Mouse (Mus musculus): ENCODE measurements around the gene Crk. TPM values are rescaled to one million over a fixed set of nuclear protein-coding genes. Genes with fewer than 3 reads are reported as not detected.
"Not testable (repeated sequence)": the region's sequence is repeated elsewhere in the genome, so short reads cannot be mapped to it uniquely, and the experiment has no call there.

The Crk gene
- polyA plus RNA-seq, 1 experiment from 2014 or later: 105 TPM

- no peak overlapping the region for H3K27ac ChIP-seq (replicated peaks)
- no peak overlapping the region for H3K9ac ChIP-seq
- no peaks in the 10 kb centered on the region for H3K27me3 ChIP-seq
- H3K4me1 ChIP-seq: 0 out of 2 replicates have a peak, but pooled peaks cover 3% of the 10 kb centered on the region
- ATAC-seq (ENCODE audit: insufficient number of reproducible peaks, low FRiP score, low TSS enrichment, low read depth): no peak
- H3K4me2 ChIP-seq (replicated peaks): no peak overlapping the region
- no peaks in the 10 kb centered on the region for H3K9me3 ChIP-seq (replicated peaks)
- 82% methylated on average over 1 of the region's 1 CpGs for WGBS
- no peak overlapping the region for H3K4me3 ChIP-seq (replicated peaks)
- H3K36me3 ChIP-seq: peaks cover 36% of the 10 kb centered on the region
These were observed 10.9 kb downstream of the Crk start for GRCm38 (mm10) chr11:75689977-75690376.

GRCm38 (mm10) chr11:75691047-75691446 lies 12.0 kb downstream of the Crk start:
- H3K9me3 ChIP-seq (replicated peaks): no peaks in the 10 kb centered on the region
- H3K4me2 ChIP-seq (replicated peaks): no peak overlapping the region
- 0 out of 2 replicates have a peak, but pooled peaks cover 3% of the 10 kb centered on the region for H3K4me1 ChIP-seq
- no peak overlapping the region for H3K4me3 ChIP-seq (replicated peaks)
- ATAC-seq (ENCODE audit: insufficient number of reproducible peaks, low FRiP score, low TSS enrichment, low read depth): no peak
- no peaks in the 10 kb centered on the region for H3K27me3 ChIP-seq
- H3K27ac ChIP-seq (replicated peaks): no peak overlapping the region
- H3K36me3 ChIP-seq: peaks cover 42% of the 10 kb centered on the region
- H3K9ac ChIP-seq: no peak overlapping the region

- Histone ChIP-seq H3K4me2 (replicated peaks) (no peak overlapping the region), H3K27me3 (no peaks in the 10 kb centered on the region), H3K36me3 (peaks cover 61% of the 10 kb centered on the region), H3K27ac (replicated peaks) (no peak overlapping the region), H3K9ac (no peak overlapping the region), H3K4me1 (no peaks in the 10 kb centered on the region), H3K9me3 (replicated peaks) (no peaks in the 10 kb centered on the region), H3K4me3 (replicated peaks) (no peak overlapping the region)
- ATAC-seq (ENCODE audit: insufficient number of reproducible peaks, low FRiP score, low TSS enrichment, low read depth): no peak
- WGBS: 89% methylated on average over 5 of the region's 5 CpGs
These were observed 14.5 kb downstream of the Crk start for GRCm38 (mm10) chr11:75693570-75693969.

GRCm38 (mm10) chr11:75697464-75697863 lies 18.4 kb downstream of the Crk start:
- H3K4me2 ChIP-seq (replicated peaks); H3K27me3 ChIP-seq; ATAC-seq (ENCODE audit: insufficient number of reproducible peaks, low FRiP score, low TSS enrichment, low read depth); H3K9me3 ChIP-seq (replicated peaks); H3K4me1 ChIP-seq; H3K27ac ChIP-seq (replicated peaks); H3K4me3 ChIP-seq (replicated peaks); H3K9ac ChIP-seq: not testable (repeated sequence)
- H3K36me3 ChIP-seq: peaks cover 81% of the 10 kb centered on the region
- 89% methylated on average over 3 of the region's 3 CpGs for WGBS

GRCm38 (mm10) chr11:75700557-75700956 lies 21.5 kb downstream of the Crk start:
- no peaks in the 10 kb centered on the region for H3K9me3 ChIP-seq (replicated peaks)
- WGBS: 94% methylated on average over 5 of the region's 5 CpGs
- H3K27me3 ChIP-seq: no peaks in the 10 kb centered on the region
- H3K27ac ChIP-seq (replicated peaks): no peak overlapping the region
- H3K9ac ChIP-seq: no peak overlapping the region
- ATAC-seq (ENCODE audit: insufficient number of reproducible peaks, low FRiP score, low TSS enrichment, low read depth): no peak
- no peak overlapping the region for H3K4me3 ChIP-seq (replicated peaks)
- H3K4me2 ChIP-seq (replicated peaks): no peak overlapping the region
- no peaks in the 10 kb centered on the region for H3K4me1 ChIP-seq
- peaks cover 85% of the 10 kb centered on the region for H3K36me3 ChIP-seq

GRCm38 (mm10) chr11:75702761-75703160 lies 23.7 kb downstream of the Crk start:
- Histone ChIP-seq H3K27me3 (no peaks in the 10 kb centered on the region), H3K9me3 (replicated peaks) (no peaks in the 10 kb centered on the region), H3K36me3 (peaks cover 90% of the 10 kb centered on the region), H3K4me1 (no peaks in the 10 kb centered on the region), H3K4me2 (replicated peaks) (no peak overlapping the region), H3K4me3 (replicated peaks) (no peak overlapping the region), H3K9ac (no peak overlapping the region), H3K27ac (replicated peaks) (no peak overlapping the region)
- 94% methylated on average over 6 of the region's 6 CpGs for WGBS
- ATAC-seq (ENCODE audit: insufficient number of reproducible peaks, low FRiP score, low TSS enrichment, low read depth): no peak

GRCm38 (mm10) chr11:75703748-75704147 lies 24.7 kb downstream of the Crk start:
- no peak overlapping the region for H3K4me2 ChIP-seq (replicated peaks)
- H3K4me1 ChIP-seq: no peaks in the 10 kb centered on the region
- no peak overlapping the region for H3K9ac ChIP-seq
- whole genome bisulfite sequencing: 91% methylated on average over 2 of the region's 2 CpGs
- no peak overlapping the region for H3K27ac ChIP-seq (replicated peaks)
- peaks cover 84% of the 10 kb centered on the region for H3K36me3 ChIP-seq
- no peak for ATAC-seq (ENCODE audit: insufficient number of reproducible peaks, low FRiP score, low TSS enrichment, low read depth)
- H3K4me3 ChIP-seq (replicated peaks): no peak overlapping the region
- H3K9me3 ChIP-seq (replicated peaks): no peaks in the 10 kb centered on the region
- no peaks in the 10 kb centered on the region for H3K27me3 ChIP-seq

- H3K36me3 ChIP-seq: no peaks in the 10 kb centered on the region
- no peaks in the 10 kb centered on the region for H3K4me1 ChIP-seq
- no peak overlapping the region for H3K4me2 ChIP-seq (replicated peaks)
- H3K27me3 ChIP-seq: no peaks in the 10 kb centered on the region
- no peaks in the 10 kb centered on the region for H3K9me3 ChIP-seq (replicated peaks)
- H3K4me3 ChIP-seq (replicated peaks): no peak overlapping the region
- H3K27ac ChIP-seq (replicated peaks): no peak overlapping the region
- WGBS: 93% methylated on average over 1 of the region's 1 CpGs
- H3K9ac ChIP-seq: no peak overlapping the region
- ATAC-seq (ENCODE audit: insufficient number of reproducible peaks, low FRiP score, low TSS enrichment, low read depth): no peak
These were observed 34.9 kb downstream of the Crk start for GRCm38 (mm10) chr11:75713949-75714348.

- H3K27me3 ChIP-seq: no peaks in the 10 kb centered on the region
- H3K27ac ChIP-seq (replicated peaks): no peak overlapping the region
- H3K4me2 ChIP-seq (replicated peaks): no peak overlapping the region
- no peak overlapping the region for H3K4me3 ChIP-seq (replicated peaks)
- no peaks in the 10 kb centered on the region for H3K9me3 ChIP-seq (replicated peaks)
- H3K4me1 ChIP-seq: no peaks in the 10 kb centered on the region
- no peak overlapping the region for H3K9ac ChIP-seq
- WGBS: 19% methylated on average over 12 of the region's 12 CpGs
- ATAC-seq (ENCODE audit: insufficient number of reproducible peaks, low FRiP score, low TSS enrichment, low read depth): no peak
- no peaks in the 10 kb centered on the region for H3K36me3 ChIP-seq
These were observed 36.5 kb downstream of the Crk start for GRCm38 (mm10) chr11:75715556-75715955.

- no peaks in the 10 kb centered on the region for H3K36me3 ChIP-seq
- 71% methylated on average over 8 of the region's 8 CpGs for WGBS
- no peaks in the 10 kb centered on the region for H3K27me3 ChIP-seq
- H3K4me2 ChIP-seq (replicated peaks): no peak overlapping the region
- no peak overlapping the region for H3K27ac ChIP-seq (replicated peaks)
- H3K9ac ChIP-seq: no peak overlapping the region
- no peaks in the 10 kb centered on the region for H3K4me1 ChIP-seq
- no peak overlapping the region for H3K4me3 ChIP-seq (replicated peaks)
- no peak for ATAC-seq (ENCODE audit: insufficient number of reproducible peaks, low FRiP score, low TSS enrichment, low read depth)
- H3K9me3 ChIP-seq (replicated peaks): no peaks in the 10 kb centered on the region
These were observed 37.7 kb downstream of the Crk start for GRCm38 (mm10) chr11:75716661-75717325.

- no peak for ATAC-seq (ENCODE audit: insufficient number of reproducible peaks, low FRiP score, low TSS enrichment, low read depth)
- Histone ChIP-seq H3K27ac (replicated peaks) (no peak overlapping the region), H3K4me1 (no peaks in the 10 kb centered on the region), H3K27me3 (no peaks in the 10 kb centered on the region), H3K36me3 (no peaks in the 10 kb centered on the region), H3K9me3 (replicated peaks) (no peaks in the 10 kb centered on the region), H3K4me3 (replicated peaks) (no peak overlapping the region), H3K4me2 (replicated peaks) (no peak overlapping the region), H3K9ac (no peak overlapping the region)
- 52% methylated on average over 4 of the region's 4 CpGs for WGBS
These were observed 43.3 kb downstream of the Crk start for GRCm38 (mm10) chr11:75722339-75722738.

- Histone ChIP-seq H3K36me3 (no peaks in the 10 kb centered on the region), H3K27me3 (no peaks in the 10 kb centered on the region), H3K4me1 (peaks cover 5% of the 10 kb centered on the region), H3K9ac (no peak overlapping the region), H3K27ac (replicated peaks) (no peak overlapping the region), H3K4me2 (replicated peaks) (no peak overlapping the region), H3K4me3 (replicated peaks) (no peak overlapping the region), H3K9me3 (replicated peaks) (no peaks in the 10 kb centered on the region)
- 63% methylated on average over 2 of the region's 2 CpGs for WGBS
- no peak for ATAC-seq (ENCODE audit: insufficient number of reproducible peaks, low FRiP score, low TSS enrichment, low read depth)
These were observed 48.1 kb downstream of the Crk start for GRCm38 (mm10) chr11:75727168-75727567.
